Comparison of ENCODE assay signal across 31 mouse cellular contexts in genomic region chr15:80592737-80593136, GRCm38 (mm10). TPM values are rescaled to one million over a fixed set of nuclear protein-coding genes. Genes with fewer than 3 reads are reported as not detected.
"Had no signal": no experiment of that assay in that cellular context is flagged by ENCODE, and none has a peak within 500 bp of the region (broad histone marks: within the 10 kb centered on the region; RNA-seq: fewer than 3 reads in every experiment).

No protein-coding gene starts in this region.

- ATAC-seq: hindbrain, postnatal 0 days; intestine, embryonic 16.5 days; liver, embryonic 12.5 days had no signal

- DNase-seq: gastrocnemius, postnatal 14 days; gastrocnemius, postnatal 36 days; heart, adult 11 months; heart, adult 2 months; heart, postnatal 14 days; heart, postnatal 36 days; kidney, adult 11 months; kidney, adult 2 months; kidney, adult 9 months; kidney, postnatal 14 days; kidney, postnatal 4 days; layer of hippocampus, adult 9-11 months; layer of hippocampus, postnatal 36 days; left cerebral cortex, postnatal 4 days had no signal

RNA-seq across cellular contexts. Expression of gene Enthd1, which starts 27.8 kb away (rescaled TPM):
- polyA plus RNA-seq: heart, adult 2 months; heart, embryonic 11.5 days; heart, embryonic 13.5 days; heart, embryonic 15.5 days; heart, postnatal 0 days; hindbrain, embryonic 11.5 days; hindbrain, embryonic 13.5 days; hindbrain, embryonic 15.5 days; hindbrain, postnatal 0 days; intestine, embryonic 14.5 days; intestine, embryonic 16.5 days; kidney, adult 2 months; kidney, embryonic 15.5 days; kidney, postnatal 0 days; limb, embryonic 11.5 days; limb, embryonic 13.5 days; liver, adult 2 months; liver, embryonic 12.5 days; liver, embryonic 14.5 days had no signal
